Mouse (Mus musculus): ENCODE results near the gene Gtf2ird1. TPM values are rescaled to one million over a fixed set of nuclear protein-coding genes. Genes with fewer than 3 reads are reported as not detected.

Gene Gtf2ird1
- total RNA-seq (2023) = 10 to 100 TPM in 1 of 2 experiments, 1 to 10 TPM in 1; 8.8 to 14.1 TPM

DNA sequence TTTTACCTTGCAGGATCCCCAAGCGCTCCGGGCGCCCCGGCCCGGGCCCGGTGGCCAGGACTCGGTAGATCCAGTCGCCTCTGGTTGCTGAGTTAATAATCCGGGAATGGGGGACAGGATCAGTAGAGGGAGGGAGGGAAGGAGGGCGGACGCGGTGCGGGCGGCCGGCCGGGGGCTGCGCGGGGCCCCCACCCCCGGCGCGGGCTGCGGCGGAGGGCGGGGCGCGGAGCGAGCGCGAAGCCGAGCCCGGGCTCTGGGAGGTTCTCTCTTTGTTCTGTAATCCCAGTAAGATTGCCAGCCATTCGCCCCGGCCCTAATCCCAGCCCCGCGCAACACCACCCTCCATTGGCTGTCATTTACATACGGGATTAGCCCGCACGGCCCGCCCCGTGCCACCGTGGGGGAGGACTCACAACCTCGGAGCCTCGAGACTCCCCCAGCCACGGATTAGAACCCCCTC, at the start of gene Gtf2ird1:
TSS of gene Gtf2ird1 (minus strand) at position 214 of the 460 bp plus-strand sequence.

DNA sequence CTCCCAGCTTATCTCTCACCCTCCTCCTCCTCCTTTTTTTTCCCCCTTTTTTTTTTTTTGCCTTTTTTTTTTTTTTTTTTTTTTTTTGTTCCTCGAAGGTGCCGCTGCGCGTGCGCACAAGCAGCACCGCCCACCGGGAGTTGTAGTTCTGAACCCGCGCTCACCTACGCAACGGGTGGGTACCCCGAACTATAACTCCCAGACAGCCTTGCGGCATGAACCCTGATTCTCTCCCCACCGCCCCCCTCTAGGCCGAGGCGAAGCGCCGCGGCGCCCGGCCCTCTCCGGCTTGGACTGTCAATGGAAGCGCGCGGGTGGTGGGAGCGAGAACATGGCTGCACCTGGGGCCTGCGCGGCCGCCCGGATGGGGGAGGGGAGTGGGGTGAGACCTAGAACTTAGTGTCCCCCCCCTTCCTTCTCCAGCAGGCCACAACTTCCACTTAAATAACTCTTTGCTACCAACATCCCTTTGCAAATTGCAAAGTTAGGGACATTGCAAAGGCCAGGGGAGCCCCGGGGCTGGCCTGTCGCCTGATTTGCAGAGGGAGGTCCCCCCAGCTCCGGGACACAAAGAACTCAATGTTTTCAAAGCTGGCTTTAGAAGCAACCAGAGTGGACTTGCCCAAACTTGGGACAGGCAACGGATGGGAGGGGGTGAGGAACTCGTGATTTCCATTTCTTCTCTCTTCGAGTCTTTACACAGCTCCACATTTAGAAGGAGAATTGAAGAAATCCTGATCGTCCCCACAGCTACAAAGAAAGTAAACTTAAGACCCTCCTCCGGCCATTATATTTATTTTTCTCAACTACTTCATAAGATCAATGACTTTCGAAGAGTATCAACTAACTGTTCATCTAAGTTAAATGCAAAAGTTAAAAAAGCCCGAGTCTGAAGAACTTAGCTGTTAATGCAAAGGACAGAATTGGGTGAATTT, 141.6 kb downstream of the Gtf2ird1 start, which contains the start of gene Gtf2i:
TSS of gene Gtf2i (minus strand) at position 73 of the 935 bp plus-strand sequence.

Other genes starting within 250 kb of the Gtf2ird1 start
- 1,000 to 10,000 TPM; 1,317 to 1,368 TPM for gene Ncf1, start 227.1 kb downstream of the Gtf2ird1 start, total RNA-seq (2023)
- gene Gtf2i, start 142.0 kb downstream of the Gtf2ird1 start, total RNA-seq (2023) = 10 to 100 TPM; 30.9 to 34.5 TPM
- gene Clip2, start 95.7 kb upstream of the Gtf2ird1 start, total RNA-seq (2023) = 1 to 10 TPM; 8.3 to 8.8 TPM
- gene Syna, start 103.5 kb upstream of the Gtf2ird1 start, total RNA-seq (2023) = not detected
- 100 to 1,000 TPM in 1 of 2 experiments, 10 to 100 TPM in 1; 89.2 to 101 TPM for gene Rfc2, start 124.7 kb upstream of the Gtf2ird1 start, total RNA-seq (2023)
- gene Lat2, start 158.3 kb upstream of the Gtf2ird1 start, total RNA-seq (2023) = 10 to 100 TPM; 40.3 to 42.8 TPM
- 100 to 1,000 TPM; 179 to 213 TPM for gene Eif4h, start 182.8 kb upstream of the Gtf2ird1 start, total RNA-seq (2023)
- gene Limk1, start 231.9 kb upstream of the Gtf2ird1 start, total RNA-seq (2023) = 10 to 100 TPM in 1 of 2 experiments, 1 to 10 TPM in 1; 7.4 to 11.5 TPM